Mouse (Mus musculus) regulatory T cell (primary cell): ENCODE measurements around the gene Actg2.

Experiments
- in situ Hi-C: fragments of 300-600 bp; cut with MboI, MseI; formaldehyde crosslinking; loops from one replicate; pipeline ENCODE4 v1.15.1; 2025; ENCODE audit warnings: high pct_unique_total_duplicates

The Actg2 gene

DNA sequence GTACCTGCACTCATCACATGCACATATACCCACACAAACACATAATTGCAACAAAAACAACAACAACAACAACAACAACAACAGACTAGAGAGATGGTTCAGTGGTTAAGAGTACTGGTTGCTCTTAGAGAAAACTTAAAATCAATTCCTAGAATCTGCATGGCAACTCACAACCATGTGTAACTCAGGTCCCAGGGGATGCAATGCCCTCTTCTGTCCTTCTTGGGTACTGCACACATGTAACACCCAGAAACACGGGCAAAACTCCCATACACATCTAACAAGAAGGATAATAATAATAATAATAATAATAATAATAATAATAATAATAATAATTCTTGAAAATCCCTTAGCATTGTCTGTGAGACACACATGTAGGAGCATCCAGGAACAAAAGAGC, 23.6 kb downstream of the Actg2 start:
- in situ Hi-C loops, result loop anchor here (5.0 kb wide), 1 partner anchor 160 kb away; no protein-coding TSS in a partner anchor

DNA sequence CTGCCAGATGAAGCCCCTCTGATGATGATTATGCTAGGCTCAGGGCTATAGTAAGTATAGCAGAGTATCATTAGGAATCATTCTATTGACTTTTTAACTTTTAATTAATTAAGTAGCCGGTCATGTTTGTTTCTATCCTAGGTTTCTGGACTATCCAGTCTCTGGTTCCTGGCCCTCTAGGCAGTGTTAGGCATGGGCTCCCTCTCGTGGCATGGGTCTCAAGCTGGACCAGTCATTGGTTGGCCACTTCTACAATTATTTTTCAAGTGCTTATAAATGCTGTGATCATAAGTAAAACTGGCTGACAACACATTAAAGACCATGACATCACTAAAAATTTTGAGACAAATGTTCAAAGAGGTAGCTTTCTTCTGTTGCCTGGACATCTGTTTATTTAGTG, 25.9 kb downstream of the Actg2 start:
- in situ Hi-C loops, result loop anchor here (5.0 kb wide), 1 partner anchor 158 kb away; no protein-coding TSS in a partner anchor

DNA sequence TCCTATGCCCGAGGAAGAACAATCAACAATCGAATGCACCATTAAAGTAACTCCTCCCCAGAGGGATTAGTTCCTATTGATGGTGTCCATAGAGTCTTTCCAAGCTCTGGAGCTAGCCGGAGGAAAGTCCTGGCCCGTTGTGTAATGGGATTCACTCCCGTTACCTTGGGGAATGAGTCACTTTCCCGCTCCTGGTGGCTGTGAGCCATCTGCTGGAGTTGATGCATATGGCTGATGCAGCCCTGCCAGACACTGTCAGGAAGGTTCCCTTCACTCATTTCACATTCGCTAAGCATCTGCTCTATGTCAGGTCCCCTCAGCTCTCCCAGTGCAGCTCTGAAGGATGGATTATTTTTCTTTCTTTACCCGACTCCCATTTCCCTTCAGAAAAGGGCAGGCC, 26.6 kb downstream of the Actg2 start:
- in situ Hi-C loops, result loop anchor here (5.0 kb wide), 1 partner anchor 67 kb away; no protein-coding TSS in a partner anchor

DNA sequence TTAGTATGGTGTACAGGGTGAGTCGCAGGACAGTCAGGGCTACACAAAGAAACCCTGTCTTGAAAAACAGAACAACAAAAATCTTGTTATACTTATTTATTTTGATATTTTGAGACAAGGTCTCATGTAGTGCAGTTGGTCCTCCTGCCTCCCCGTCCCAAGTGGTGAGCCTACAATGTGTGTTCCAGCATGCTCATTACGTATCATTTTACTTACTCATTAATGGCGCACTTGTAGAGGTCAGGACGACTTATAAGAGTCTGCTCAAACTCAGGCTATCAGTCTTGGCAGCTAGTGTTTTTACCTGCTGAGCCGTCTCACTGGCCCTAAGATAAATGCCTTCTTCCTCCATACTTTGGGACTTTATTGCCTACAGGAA, 28.9 kb downstream of the Actg2 start:
- in situ Hi-C loops, result loop anchor here (5.0 kb wide), 1 partner anchor 65 kb away; no protein-coding TSS in a partner anchor

DNA sequence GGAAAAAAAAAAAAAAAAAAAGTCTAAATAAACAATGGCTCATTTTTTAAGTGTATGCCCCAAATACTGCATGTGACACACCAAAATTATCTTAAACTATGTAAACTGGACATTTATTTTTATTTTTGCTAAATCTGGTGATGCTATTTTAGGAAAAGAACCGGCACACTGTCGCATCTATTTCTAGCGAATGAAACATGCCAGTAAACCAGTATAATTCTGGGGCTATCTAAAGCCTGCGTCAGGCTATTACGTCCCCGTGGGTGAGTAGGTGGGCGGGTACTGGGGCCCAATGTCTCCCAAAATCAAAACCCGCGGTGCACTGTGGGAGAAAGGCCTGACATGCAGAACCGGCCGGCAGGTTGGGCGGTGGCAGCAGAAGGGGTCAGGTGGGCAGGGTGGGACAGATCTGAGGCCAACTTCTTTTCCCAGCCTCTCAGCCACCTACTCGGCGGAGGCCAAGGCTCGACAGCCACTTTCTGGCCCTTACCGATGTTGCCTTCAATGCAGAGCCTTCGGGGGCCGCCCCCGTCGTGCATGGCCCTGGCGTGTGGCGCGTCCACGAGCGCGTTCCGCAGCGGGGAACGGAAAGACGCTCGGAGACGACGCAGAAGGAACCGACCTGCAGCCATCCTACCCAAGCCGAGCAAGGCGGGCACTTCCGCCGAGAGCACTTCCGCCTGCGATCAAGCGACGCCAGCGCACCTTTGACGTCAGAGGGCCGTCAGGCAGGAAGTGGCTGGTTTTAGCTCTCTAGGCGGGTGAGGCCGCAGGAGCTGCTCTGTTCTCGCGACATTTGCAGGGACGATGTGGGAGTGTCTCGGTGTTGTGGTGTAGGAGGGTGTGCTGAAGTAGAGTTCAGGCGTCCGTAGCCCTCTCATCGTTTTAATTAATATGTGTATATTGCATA, 29.6 kb downstream of the Actg2 start, which contains the start of gene Dguok:
Gene Dguok (minus strand): TSS at position 712 of the 910 bp plus-strand sequence.
- in situ Hi-C loops, result loop anchor here (5.0 kb wide), 1 partner anchor 64 kb away; no protein-coding TSS in a partner anchor

DNA sequence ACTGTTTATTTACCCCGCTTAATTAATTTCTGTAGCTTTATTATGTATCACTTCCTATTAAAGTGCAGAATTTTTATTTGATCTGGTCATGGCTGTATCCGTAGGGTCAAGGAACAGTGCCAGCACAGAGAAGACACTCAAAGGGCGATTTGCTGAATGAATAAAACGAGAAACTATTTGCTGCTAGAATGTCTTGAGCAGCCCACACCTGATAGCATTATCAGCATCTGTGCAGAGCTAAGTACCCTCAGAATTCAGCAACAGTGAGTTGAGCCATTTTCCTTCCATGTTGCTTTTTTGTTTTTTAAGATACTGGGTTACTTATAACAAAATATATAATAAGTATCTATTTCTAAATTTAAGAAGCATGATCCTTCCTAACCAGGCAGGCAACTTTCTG, 30.5 kb downstream of the Actg2 start:
- in situ Hi-C loops, result loop anchor here (5.0 kb wide), 1 partner anchor 63 kb away; no protein-coding TSS in a partner anchor

DNA sequence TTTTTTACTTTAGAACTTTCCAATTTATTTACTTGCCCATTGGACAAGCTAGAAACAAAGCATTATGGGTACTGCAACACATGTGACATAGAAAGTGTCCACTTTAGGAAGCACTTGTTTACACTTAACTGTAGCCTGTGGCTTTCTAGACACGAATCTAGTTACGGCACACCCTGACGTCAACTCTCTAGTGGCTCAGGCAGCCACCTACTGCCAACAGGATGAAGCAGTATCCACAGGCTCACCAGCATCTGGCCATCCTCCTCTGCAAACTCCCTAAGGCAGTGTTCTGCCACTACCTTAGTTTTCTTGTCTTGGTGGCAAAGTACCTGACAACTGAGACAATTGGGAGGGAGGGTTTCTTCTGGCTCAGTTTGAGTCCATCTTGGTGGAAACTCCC, 32.7 kb downstream of the Actg2 start:
- in situ Hi-C loops, result no loop called here

DNA sequence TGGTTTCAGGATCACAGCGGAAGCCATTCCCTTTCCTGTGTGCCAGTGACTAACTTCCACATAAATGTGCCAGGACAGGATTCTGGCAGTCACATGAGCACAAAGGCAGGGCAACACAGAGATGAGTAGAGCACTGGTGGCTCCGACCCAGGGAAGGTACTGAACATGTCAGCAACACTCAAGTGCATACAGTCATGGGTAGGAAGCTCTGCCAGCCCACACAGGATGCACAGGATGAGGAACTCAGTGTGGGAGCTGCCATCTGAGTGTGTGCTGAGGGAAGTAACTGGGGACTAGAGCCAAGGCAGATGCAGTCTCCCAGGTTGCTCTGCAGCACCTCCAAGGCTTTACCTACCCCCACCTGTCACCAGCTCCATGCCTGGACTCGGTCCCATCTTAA, 33.4 kb downstream of the Actg2 start:
- in situ Hi-C loops, result no loop called here

DNA sequence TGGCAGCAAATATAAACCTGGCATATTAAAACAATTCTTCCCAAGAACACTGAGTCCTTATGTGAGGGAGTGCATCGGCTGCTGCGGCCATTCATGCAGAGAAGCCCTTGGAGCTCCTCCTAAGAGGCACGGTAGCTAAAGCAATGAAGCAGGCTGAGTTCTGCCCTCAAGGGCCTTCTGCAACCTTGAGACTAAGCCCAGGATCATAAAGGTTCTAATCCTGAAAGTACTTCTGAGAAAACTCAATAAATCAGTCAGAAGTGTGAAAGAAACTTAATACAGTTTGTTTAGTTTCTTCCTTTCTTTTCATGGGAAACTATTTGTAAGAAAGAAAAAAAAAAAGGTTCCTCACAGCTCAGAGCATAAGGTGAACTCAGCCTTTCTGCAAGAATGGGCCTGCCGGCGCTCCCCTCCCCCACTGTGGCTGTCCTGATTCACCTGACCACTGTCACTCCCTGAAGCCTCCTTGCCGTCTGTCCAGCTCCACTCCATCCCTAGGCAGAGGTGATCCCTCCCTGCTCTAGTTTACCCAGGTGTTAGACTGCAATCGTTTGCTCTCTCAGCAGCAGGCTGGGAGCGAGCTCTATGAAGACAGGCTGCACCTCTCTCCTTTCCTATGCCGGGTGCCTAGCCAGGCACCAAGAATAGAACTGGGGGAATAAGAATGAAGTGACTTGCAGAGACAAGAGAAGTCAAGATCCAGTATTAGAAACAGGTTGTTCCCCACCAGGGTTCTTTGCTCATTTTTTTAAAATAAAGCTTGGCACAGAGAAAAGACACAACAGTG, 34.3 kb downstream of the Actg2 start:
- in situ Hi-C loops, result no loop called here

DNA sequence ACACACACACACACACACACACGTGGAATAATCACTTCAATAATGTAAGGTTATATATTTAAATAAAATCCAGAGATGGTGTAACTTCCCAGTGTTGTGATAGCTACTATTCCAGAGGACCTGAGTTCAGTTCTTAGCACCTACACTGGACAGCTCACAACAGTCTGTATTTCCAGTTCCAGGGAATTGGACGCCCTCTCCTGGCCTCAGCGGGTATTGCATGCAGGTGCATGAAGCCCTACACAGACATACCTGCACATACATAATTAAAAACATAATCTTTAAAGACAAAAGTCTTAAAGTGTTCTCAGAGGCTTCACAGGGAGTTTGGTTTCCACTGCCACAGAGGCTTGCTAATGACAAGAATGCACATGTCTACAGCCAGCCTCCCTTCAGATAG, 35.6 kb downstream of the Actg2 start:
- in situ Hi-C loops, result no loop called here

DNA sequence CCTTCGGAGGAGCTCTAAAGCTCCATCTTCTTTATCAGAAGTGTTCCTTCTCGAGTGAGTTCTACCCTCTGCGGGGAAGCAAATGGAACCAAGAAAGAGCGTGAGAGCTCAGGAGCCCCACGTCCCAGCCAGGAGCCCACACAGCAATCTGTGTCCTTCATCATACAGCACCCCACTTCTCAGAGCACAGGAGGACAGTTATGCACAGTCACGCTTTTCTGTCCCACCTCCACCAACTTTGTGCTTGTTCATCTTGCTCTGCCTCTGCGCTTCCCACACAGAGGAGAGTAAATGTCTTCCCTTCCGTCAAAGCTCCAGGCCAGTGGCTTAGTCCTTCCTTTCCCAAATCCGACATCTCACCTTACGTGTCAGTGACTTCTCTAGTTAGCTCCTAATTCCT, 37.0 kb downstream of the Actg2 start:
- in situ Hi-C loops, result no loop called here

DNA sequence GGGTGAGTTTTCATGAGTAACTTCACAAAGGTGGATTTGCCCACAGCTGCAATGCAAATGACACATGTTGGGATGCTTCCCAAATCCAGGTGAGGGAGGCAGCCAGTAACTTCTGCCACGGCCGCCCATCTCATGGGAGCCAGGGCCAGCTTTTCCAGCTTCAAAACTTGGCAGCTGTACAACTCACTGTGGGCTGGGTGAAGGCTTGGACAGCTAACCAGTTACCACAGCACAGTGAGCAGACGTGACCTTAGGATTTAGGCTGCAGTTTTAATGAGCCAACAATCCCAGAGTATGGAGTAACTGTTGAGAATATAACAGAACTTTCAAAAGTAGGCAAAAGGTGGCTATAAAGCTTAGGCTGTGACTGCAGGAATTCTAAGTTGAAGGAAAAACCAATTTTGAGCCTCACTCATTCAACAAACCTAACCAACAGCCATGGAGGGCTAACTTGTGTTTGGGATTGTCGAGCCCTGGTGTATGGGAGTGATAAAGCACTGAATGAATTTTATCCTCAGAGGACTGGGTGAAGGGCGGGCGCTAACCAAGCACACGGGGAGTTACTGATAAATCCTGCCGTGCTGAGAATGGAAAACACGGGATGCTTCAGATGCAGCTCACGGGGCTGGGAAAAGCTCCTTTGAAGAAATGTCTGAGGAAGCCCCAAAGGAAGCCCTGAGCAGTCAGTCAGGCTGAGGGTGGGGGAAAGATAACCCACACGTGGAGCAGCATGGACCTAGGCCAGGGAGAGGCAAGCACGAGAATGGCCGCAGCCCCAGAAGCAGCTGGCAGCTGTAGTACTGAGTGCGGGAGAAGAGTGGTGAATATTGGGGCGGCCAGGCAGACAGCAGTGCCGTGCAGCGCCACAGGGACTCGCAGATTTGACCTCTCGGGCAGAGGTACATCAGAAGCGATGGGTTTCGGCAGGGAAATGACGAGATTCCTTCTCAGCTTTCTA, 39.0 kb downstream of the Actg2 start:
- in situ Hi-C loops, result no loop called here

DNA sequence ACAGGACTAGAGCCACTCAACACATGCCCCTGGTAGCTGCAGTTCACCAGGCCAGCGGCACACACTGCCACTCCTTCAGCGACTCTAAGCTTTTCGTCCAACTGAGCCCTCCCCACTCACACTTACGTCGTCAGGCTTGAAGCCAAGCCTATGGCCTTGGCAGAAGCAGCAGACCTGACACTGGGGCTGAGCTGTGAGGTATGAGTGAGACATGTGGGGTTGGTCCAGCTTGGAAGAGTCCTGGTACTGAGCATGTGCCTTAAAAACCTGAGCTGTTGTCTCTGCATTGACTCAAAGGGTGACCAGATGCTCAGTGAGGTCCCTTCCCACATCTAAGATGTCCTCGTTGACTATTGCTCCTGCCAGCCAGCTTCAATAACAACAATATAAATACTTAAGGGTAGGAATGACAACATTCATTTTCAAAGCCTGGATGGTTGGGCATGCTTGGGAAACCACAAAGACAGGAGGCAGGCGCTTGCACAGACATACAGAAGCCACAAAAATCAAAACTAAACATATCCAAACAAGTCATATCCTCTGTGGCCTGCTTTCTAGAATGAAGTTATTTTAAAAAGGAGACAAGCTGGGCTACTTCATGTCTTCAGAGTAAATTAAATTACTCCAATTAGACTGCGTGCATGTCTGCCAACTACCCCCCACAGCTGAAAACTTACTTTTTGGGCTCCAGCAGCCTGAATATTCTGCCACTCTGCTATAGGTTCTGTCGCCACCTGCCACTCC, 39.9 kb downstream of the Actg2 start:
- in situ Hi-C loops, result no loop called here

DNA sequence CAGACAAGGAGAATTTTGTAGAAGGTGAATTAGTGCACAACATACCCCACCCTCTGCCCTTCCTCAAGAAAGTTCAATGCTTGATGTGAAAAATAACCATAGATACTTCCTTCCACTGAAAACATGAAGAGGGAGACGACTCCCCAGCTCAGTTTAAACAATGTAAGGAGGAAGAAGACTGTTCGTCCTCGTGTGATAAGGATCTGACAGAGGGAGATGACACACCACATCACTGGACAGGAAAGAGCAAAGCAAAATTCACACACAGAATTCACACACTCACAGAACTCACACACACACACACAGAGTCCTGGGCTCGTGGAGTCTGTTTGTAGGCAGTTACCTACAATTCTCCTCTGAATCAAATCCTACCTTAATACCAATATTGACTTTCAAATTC, 45.4 kb downstream of the Actg2 start:
- in situ Hi-C loops, result no loop called here

DNA sequence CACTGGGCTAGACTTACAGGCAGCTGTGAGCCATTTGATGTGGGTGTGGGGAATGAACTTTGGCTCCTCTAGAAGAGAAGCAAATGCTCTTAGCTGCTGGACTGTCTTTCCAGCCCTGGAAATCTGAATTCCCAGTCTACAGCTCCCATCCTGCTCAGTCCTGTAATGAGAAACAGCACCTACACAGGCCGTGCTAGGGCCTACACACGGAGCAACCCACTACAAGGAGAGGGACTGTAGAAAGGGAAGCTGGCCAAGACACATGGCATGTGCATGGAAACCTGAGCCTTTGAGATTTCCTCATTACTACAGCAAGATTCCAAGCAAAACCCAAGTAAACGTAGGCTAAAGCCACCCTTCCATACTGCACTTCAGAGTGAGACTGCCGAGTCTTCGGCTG, 47.9 kb downstream of the Actg2 start:
- in situ Hi-C loops, result no loop called here

DNA sequence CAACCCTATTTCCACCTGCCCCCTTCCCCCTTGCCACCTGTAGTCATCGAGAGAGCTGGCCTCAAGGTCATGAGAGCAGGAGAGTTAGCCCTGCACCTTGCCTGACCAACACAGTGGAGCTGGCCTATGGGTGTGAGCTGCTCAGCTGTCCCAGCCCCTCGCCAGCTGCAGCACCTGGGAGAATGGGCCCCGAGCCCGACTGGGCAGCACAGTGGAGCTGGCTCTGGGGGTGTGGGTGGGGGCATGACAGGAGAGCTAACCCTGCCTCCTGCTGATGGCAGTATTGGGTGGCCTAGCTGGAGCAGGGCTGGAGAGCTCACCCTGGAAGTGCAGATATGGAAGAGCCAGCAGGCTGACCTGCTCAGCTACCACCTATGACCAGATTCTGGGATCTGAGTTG, 48.8 kb downstream of the Actg2 start:
- in situ Hi-C loops, result no loop called here

DNA sequence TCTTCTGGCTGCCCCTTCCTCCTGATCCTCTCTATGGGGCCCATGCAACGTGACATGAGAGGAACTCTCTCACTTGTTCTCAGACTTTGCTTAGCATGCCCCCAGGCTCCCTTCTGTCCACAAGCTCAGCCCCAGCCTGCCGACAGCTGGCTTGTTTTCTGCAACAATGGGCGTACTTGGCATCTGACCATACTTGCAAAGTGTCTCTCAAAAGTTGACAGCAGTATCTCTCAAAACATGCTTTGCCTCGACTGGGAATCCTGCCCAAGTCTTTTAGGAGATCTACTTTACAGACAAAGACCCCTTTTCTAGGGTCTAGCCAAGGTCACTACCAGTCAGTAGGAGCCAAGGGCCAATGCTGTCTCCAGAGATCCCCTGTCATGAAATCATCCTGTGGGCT, 50.2 kb downstream of the Actg2 start:
- in situ Hi-C loops, result no loop called here

DNA sequence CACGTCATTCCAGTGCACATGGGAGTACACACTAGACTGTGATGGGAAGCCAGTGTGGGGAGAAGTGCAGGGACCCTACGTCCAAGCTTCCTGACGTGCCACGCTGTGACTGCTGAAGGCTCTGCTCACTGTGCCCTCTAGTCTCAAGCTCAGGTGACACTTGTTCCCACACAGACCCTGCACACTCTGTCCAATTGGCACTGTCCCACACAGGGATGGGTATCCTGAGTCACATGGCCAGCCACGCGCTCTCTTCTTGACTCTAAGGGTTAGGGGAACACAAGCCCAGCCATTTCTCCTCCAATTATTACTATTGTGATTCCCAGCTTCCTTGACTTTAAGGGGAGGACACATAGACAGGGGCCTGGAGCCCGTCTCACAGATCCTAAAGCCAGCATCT, 52.3 kb downstream of the Actg2 start:
- in situ Hi-C loops, result no loop called here

DNA sequence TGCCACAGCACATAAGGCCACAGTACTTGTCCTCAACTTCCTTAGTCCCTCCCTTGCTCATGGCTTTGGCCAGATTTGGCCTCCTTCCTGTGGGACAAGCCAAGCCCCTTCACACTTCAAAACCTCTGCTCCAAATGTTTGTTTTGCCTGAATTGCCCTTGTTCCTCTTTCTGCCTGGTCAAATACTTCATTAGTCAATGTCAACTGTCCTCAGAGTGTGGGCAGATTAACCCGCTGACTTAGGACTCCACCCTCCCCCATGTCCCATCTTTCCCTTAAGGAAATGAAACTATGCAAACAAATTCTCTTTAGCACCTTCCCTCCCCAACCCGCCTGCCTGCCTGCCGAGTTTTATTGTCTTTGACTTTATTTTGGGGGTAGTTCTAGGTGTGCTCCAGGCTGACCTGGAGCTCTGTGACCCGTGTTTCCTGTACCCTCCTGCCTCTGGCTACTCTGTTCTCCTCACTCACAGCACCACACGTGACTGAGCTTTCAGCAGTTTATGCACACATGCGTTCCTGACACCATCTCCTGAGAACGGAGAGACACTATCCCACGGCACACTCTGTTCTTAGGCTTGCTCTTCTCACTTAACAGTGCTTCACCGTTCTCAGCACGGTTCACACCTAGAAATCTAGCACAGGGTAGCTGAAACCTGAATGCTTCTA, 53.5 kb downstream of the Actg2 start:
- in situ Hi-C loops, result no loop called here
